ENCODE assay signal across 16 mouse cellular contexts in the genomic region with DNA sequence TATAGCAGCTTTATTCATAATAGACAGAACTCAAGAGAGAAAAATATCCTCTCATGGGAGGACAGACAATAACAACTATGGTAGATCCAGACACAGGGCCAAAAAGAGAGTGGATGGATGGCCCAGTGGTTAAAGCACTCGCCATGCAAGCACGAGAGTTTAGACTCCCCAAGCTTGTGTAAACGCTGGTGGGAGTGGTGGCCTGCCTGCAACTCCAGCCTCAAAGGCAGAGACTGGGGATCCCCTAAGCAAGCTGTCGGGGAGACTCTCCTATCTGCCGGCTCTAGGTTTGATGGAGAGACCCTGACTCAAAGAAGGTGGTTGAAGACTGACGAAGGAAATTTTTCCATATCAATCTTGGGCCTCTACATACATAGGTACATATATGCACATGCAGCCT. TPM values are rescaled to one million over a fixed set of nuclear protein-coding genes. Genes with fewer than 3 reads are reported as not detected.
"Had no signal": no experiment of that assay in that cellular context is flagged by ENCODE, and none has a peak within 500 bp of the region (broad histone marks: within the 10 kb centered on the region; RNA-seq: fewer than 3 reads in every experiment).

No protein-coding gene starts in this region.

- H3K4me2 ChIP-seq: neural tube, embryonic 13.5 days; neural tube, embryonic 15.5 days; stomach, embryonic 15.5 days had no signal

- H3K27me3 ChIP-seq: neural tube, embryonic 13.5 days; neural tube, embryonic 15.5 days; stomach, embryonic 15.5 days had no signal

- H3K9ac ChIP-seq: neural tube, embryonic 13.5 days; neural tube, embryonic 15.5 days; stomach, embryonic 15.5 days had no signal

- H3K36me3 ChIP-seq: neural tube, embryonic 13.5 days; neural tube, embryonic 15.5 days; stomach, embryonic 15.5 days had no signal

- H3K27ac ChIP-seq: neural tube, embryonic 13.5 days; neural tube, embryonic 15.5 days; stomach, embryonic 15.5 days; stomach, postnatal 0 days had no signal

- DNase-seq: retina, postnatal 1 day; right cerebral cortex, adult 18-20 months; right cerebral cortex, postnatal 14 days; right cerebral cortex, postnatal 25 days; right cerebral cortex, postnatal 4 days; spleen, adult 18-20 months; thymus, adult 18-20 months; thymus, adult 2 months; thymus, postnatal 14 days; thymus, postnatal 25 days; thymus, postnatal 36 days; thymus, postnatal 4 days had no signal

- H3K4me1 ChIP-seq: neural tube, embryonic 13.5 days; neural tube, embryonic 15.5 days; stomach, embryonic 15.5 days had no signal

- H3K9me3 ChIP-seq: neural tube, embryonic 13.5 days; neural tube, embryonic 15.5 days; stomach, embryonic 15.5 days had no signal

- H3K4me3 ChIP-seq: neural tube, embryonic 13.5 days; neural tube, embryonic 15.5 days; stomach, embryonic 15.5 days had no signal

RNA-seq across cellular contexts. Expression of gene Icos, which starts 21.5 kb away (rescaled TPM):
- polyA plus RNA-seq: neural tube, embryonic 13.5 days had no signal
